Mouse (Mus musculus) limb, embryonic 13.5 days (tissue): Measurements from ENCODE around the gene Rhno1. TPM values are rescaled to one million over a fixed set of nuclear protein-coding genes. Genes with fewer than 3 reads are reported as not detected.

Source experiments
- ATAC-seq: fragments of 200-750 bp; cut with Nextera tagmentation; 2 replicates; pipeline ENCODE4 v1.8.0; 2017; ENCODE audit warnings: low read depth, moderate number of reproducible peaks, moderate TSS enrichment; ENCODE audit not compliant: low FRiP score
- H3K27ac ChIP-seq: fragments of 300-500 bp; sonication (generic); 2 replicates; pipeline ENCODE4 v1.5.1; 2015; ENCODE audit warnings: inconsistent platforms, mild to moderate bottlenecking, moderate library complexity
- H3K27me3 ChIP-seq: fragments of 300-500 bp; sonication (generic); 2 replicates; pipeline ENCODE4 v1.6.1; 2015; ENCODE audit warnings: mild to moderate bottlenecking, inconsistent platforms
- H3K36me3 ChIP-seq: fragments of 300-500 bp; sonication (generic); 2 replicates; pipeline ENCODE4 v1.6.1; 2015; ENCODE audit warnings: inconsistent platforms, mild to moderate bottlenecking, moderate library complexity
- H3K4me1 ChIP-seq: fragments of 300-500 bp; sonication (generic); 2 replicates; pipeline ENCODE4 v1.6.1; 2015; ENCODE audit warnings: inconsistent platforms
- H3K4me2 ChIP-seq: fragments of 300-500 bp; sonication (generic); replicated peaks from 2 replicates; pipeline ENCODE4 v1.6.1; 2015; ENCODE audit warnings: inconsistent platforms, mild to moderate bottlenecking, moderate library complexity
- H3K4me3 ChIP-seq: fragments of 300-500 bp; sonication (generic); 2 replicates; pipeline ENCODE4 v1.5.1; 2015; ENCODE audit warnings: moderate library complexity, mild to moderate bottlenecking, inconsistent platforms
- H3K9ac ChIP-seq: fragments of 300-500 bp; sonication (generic); 2 replicates; pipeline ENCODE4 v1.6.1; 2015; ENCODE audit warnings: mild to moderate bottlenecking, inconsistent platforms
- H3K9me3 ChIP-seq: fragments of 300-500 bp; sonication (generic); 2 replicates; pipeline ENCODE4 v1.6.1; 2016; ENCODE audit warnings: inconsistent platforms
- WGBS: fragments of 180-500 bp; shearing (Covaris S2); methylation state at CpG from one replicate; pipeline ENCODE4 v1.1.7; 2015; 5-methylcytosine and 5-hydroxymethylcytosine counted together
- polyA plus RNA-seq: library from polyadenylated mRNA; unstranded; fragments of >200 nt; fragmentation: Nextera tagmentation; extraction: Ambion mirVana; gene quantifications from 2 replicates; pipeline ENCODE4 v1.2.1, GENCODE M21; 2015

The Rhno1 gene
- polyA plus RNA-seq: 157 and 161 TPM in 2 replicates

GRCm38 (mm10) chr6:128362381-128363006 lies at the start of gene Rhno1, which contains the start of gene Foxm1:
Gene Rhno1 (minus strand): TSS chr6:128362911.
Gene Foxm1 (plus strand): TSS chr6:128362967.
- ATAC-seq: peak; percentile 90

GRCm38 (mm10) chr6:128411115-128411514 lies 48.4 kb upstream of the Rhno1 start:
- no peak overlapping the region for H3K4me2 ChIP-seq
- WGBS: 21% methylated on average over 3 of the region's 3 CpGs
- peak; percentile 33; the same call in 1 of the 2 replicates for ATAC-seq

More at GRCm38 (mm10) chr6:128362381-128363006, at the start of gene Rhno1, which contains the start of gene Foxm1:
- H3K4me2 ChIP-seq: peak within 1 kb of the TSS; percentile 90
- peak within 1 kb of the TSS; percentile 89 for H3K9ac ChIP-seq
- H3K9me3 ChIP-seq: no peaks in the 10 kb centered on the region
- peak within 1 kb of the TSS; percentile 93 for H3K27ac ChIP-seq
- WGBS: under 1% methylated on average over 61 of the region's 76 CpGs
- H3K36me3 ChIP-seq: peaks cover 36% of the 10 kb centered on the region
- H3K4me3 ChIP-seq: peak within 1 kb of the TSS; percentile 91
- H3K27me3 ChIP-seq: no peaks in the 10 kb centered on the region
- H3K4me1 ChIP-seq: peaks cover 39% of the 10 kb centered on the region

GRCm38 (mm10) chr6:128410305-128410704 lies 47.6 kb upstream of the Rhno1 start:
- H3K9me3 ChIP-seq: no peaks in the 10 kb centered on the region
- peaks cover 84% of the 10 kb centered on the region for H3K36me3 ChIP-seq
- H3K27ac ChIP-seq: no peak overlapping the region
- no peak overlapping the region for H3K4me3 ChIP-seq
- 98% methylated on average over 13 of the region's 13 CpGs for WGBS
- no peak overlapping the region for H3K9ac ChIP-seq
- no peak for ATAC-seq
- no peaks in the 10 kb centered on the region for H3K27me3 ChIP-seq
- H3K4me1 ChIP-seq: no peaks in the 10 kb centered on the region
- H3K4me2 ChIP-seq: no peak overlapping the region

More at GRCm38 (mm10) chr6:128411115-128411514, 48.4 kb upstream of the Rhno1 start:
- Histone ChIP-seq H3K4me1 (no peaks in the 10 kb centered on the region), H3K4me3 (no peak overlapping the region), H3K27ac (no peak overlapping the region), H3K9ac (no peak overlapping the region), H3K36me3 (peaks cover 87% of the 10 kb centered on the region), H3K9me3 (no peaks in the 10 kb centered on the region), H3K27me3 (no peaks in the 10 kb centered on the region)

GRCm38 (mm10) chr6:128408544-128409125 lies 45.9 kb upstream of the Rhno1 start:
- Histone ChIP-seq H3K4me2 (no peak overlapping the region), H3K27me3 (no peaks in the 10 kb centered on the region), H3K27ac (no peak overlapping the region), H3K4me1 (0 out of 2 replicates have a peak, but pooled peaks cover 3% of the 10 kb centered on the region), H3K4me3 (no peak overlapping the region), H3K9me3 (no peaks in the 10 kb centered on the region), H3K9ac (no peak overlapping the region), H3K36me3 (peaks cover 76% of the 10 kb centered on the region)
- WGBS: 88% methylated on average over 7 of the region's 7 CpGs
- no peak for ATAC-seq

- 0 out of 2 replicates have a peak overlapping the region, but pooled peaks have one; percentile 52 for H3K27ac ChIP-seq
- peak overlapping the region; percentile 39; the same call in 1 of the 2 replicates for H3K9ac ChIP-seq
- H3K27me3 ChIP-seq: no peaks in the 10 kb centered on the region
- no peak overlapping the region for H3K4me2 ChIP-seq
- peaks cover 13% of the 10 kb centered on the region for H3K4me1 ChIP-seq
- 53% methylated on average over 5 of the region's 5 CpGs for WGBS
- peaks cover 39% of the 10 kb centered on the region for H3K36me3 ChIP-seq
- 0 out of 2 replicates have a peak, but pooled peaks have one; percentile 10 for ATAC-seq
- H3K9me3 ChIP-seq: no peaks in the 10 kb centered on the region
- no peak overlapping the region for H3K4me3 ChIP-seq
These were observed 42.0 kb upstream of the Rhno1 start for GRCm38 (mm10) chr6:128404708-128405107.

- WGBS: 26% methylated on average over 13 of the region's 21 CpGs
- Histone ChIP-seq H3K27ac (peak overlapping the region; percentile 44; the same call in 1 of the 2 replicates), H3K9me3 (no peaks in the 10 kb centered on the region), H3K9ac (peak overlapping the region; percentile 55), H3K4me3 (peak overlapping the region; percentile 32), H3K36me3 (no peaks in the 10 kb centered on the region), H3K4me2 (peak overlapping the region; percentile 58), H3K4me1 (peaks cover 17% of the 10 kb centered on the region), H3K27me3 (no peaks in the 10 kb centered on the region)
- ATAC-seq: peak; percentile 86
These were observed 36.9 kb upstream of the Rhno1 start for GRCm38 (mm10) chr6:128399421-128400185.

GRCm38 (mm10) chr6:128398996-128399395 lies 36.3 kb upstream of the Rhno1 start, which contains the start of gene Nrip2:
Gene Nrip2 (plus strand): TSS chr6:128399296.
- peak within 1 kb of the TSS; percentile 44; the same call in 1 of the 2 replicates for H3K27ac ChIP-seq
- H3K9ac ChIP-seq: peak within 1 kb of the TSS; percentile 55
- H3K4me1 ChIP-seq: peaks cover 15% of the 10 kb centered on the region
- H3K4me2 ChIP-seq: peak within 1 kb of the TSS; percentile 58
- 79% methylated on average over 3 of the region's 3 CpGs for WGBS
- H3K27me3 ChIP-seq: no peaks in the 10 kb centered on the region
- no peaks in the 10 kb centered on the region for H3K9me3 ChIP-seq
- no peaks in the 10 kb centered on the region for H3K36me3 ChIP-seq
- ATAC-seq: no peak
- peak within 1 kb of the TSS; percentile 32 for H3K4me3 ChIP-seq

GRCm38 (mm10) chr6:128397574-128398261 lies 35.0 kb upstream of the Rhno1 start:
- H3K4me3 ChIP-seq: no peak overlapping the region
- no peak for ATAC-seq
- H3K4me2 ChIP-seq: no peak overlapping the region
- no peak overlapping the region for H3K27ac ChIP-seq
- no peaks in the 10 kb centered on the region for H3K9me3 ChIP-seq
- no peaks in the 10 kb centered on the region for H3K36me3 ChIP-seq
- WGBS: 80% methylated on average over 7 of the region's 7 CpGs
- H3K27me3 ChIP-seq: no peaks in the 10 kb centered on the region
- H3K4me1 ChIP-seq: peaks cover 15% of the 10 kb centered on the region
- no peak overlapping the region for H3K9ac ChIP-seq

- Histone ChIP-seq H3K36me3 (no peaks in the 10 kb centered on the region), H3K4me3 (no peak overlapping the region), H3K4me2 (no peak overlapping the region), H3K9me3 (no peaks in the 10 kb centered on the region), H3K27ac (no peak overlapping the region), H3K4me1 (no peaks in the 10 kb centered on the region), H3K9ac (no peak overlapping the region), H3K27me3 (no peaks in the 10 kb centered on the region)
- WGBS: 25% methylated on average over 1 of the region's 1 CpGs
- ATAC-seq: no peak
These were observed 28.0 kb upstream of the Rhno1 start for GRCm38 (mm10) chr6:128390683-128391082.

GRCm38 (mm10) chr6:128389185-128389584 lies 26.5 kb upstream of the Rhno1 start:
- WGBS: 88% methylated on average over 1 of the region's 1 CpGs
- no peaks in the 10 kb centered on the region for H3K4me1 ChIP-seq
- no peaks in the 10 kb centered on the region for H3K27me3 ChIP-seq
- H3K4me3 ChIP-seq: no peak overlapping the region
- H3K4me2 ChIP-seq: no peak overlapping the region
- H3K36me3 ChIP-seq: no peaks in the 10 kb centered on the region
- 0 out of 2 replicates have a peak, but pooled peaks have one; percentile 21 for ATAC-seq
- H3K9ac ChIP-seq: no peak overlapping the region
- H3K9me3 ChIP-seq: no peaks in the 10 kb centered on the region
- H3K27ac ChIP-seq: no peak overlapping the region

- Histone ChIP-seq H3K27me3 (no peaks in the 10 kb centered on the region), H3K9me3 (no peaks in the 10 kb centered on the region), H3K36me3 (no peaks in the 10 kb centered on the region), H3K4me2 (no peak overlapping the region), H3K27ac (no peak overlapping the region), H3K4me1 (no peaks in the 10 kb centered on the region), H3K4me3 (no peak overlapping the region), H3K9ac (no peak overlapping the region)
- ATAC-seq: no peak
- 70% methylated on average over 1 of the region's 1 CpGs for WGBS
These were observed 22.3 kb upstream of the Rhno1 start for GRCm38 (mm10) chr6:128385026-128385425.
